Mouse (Mus musculus) left cerebral cortex, adult 9 months (tissue): Measurements from ENCODE around the gene Sh3bgrl.

ENCODE experiments used
- DNase-seq, 2 experiments: peaks; one replicate each; pipeline ENCODE4 v3.0.0; 2022; ENCODE audit warnings: low spot score in 2 of 2

The Sh3bgrl gene

DNA sequence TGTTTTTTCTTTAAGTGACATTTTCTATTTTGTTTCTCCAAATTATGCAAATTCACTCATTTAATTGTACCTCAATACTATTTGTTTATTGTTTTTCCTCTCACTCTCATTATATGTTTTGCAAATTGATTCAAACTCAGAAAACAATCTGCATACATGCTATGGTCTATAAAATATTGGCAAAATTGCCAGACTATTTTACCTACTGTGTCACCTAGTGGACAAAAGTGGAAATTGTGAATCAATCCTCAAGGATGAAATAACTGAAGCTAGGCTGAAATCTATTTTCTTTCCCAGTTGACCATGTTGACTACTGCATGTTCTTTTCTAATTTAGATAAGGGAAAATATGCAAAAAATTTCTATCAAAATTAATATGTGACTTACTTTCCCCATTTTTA, 143.0 kb downstream of the Sh3bgrl start:
- DNase-seq: no peak
